Mouse (Mus musculus): ENCODE results near the gene Ppp2r2c.

The Ppp2r2c gene

GRCm38 (mm10) chr5:36875956-36876355 lies 7.6 kb downstream of the Ppp2r2c start:
- no peak for DNase-seq

DNA sequence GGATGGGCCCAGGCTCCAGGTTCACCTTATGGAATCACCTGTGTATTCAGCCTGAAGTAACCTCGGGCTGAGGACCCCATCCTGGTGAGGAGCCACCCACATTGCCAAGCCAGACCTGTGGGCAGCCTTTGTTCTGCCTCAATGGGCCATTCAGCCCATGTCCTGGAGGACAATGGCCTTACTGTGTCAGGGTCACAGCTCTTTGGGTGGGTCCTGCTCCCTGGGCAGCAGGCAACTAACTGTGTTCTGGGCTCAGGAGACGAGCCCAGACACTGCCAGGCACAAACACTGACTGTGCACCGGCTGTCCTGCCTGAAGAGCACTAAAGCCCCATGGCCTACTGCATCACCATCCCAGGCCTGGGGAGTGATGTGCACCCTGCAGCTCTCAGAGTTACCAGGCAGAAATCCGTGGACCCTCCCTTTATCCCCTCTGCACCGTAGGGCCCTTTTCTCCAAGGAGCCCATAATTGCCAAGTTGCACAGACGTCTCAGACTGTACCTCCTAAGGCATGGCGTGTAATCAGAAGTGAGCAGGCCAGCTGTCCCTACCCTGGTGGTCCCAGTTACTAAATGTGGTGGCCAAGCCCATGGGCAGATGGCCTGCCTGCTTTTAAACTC lies 8.6 kb downstream of the Ppp2r2c start:
- no peak for DNase-seq

DNA sequence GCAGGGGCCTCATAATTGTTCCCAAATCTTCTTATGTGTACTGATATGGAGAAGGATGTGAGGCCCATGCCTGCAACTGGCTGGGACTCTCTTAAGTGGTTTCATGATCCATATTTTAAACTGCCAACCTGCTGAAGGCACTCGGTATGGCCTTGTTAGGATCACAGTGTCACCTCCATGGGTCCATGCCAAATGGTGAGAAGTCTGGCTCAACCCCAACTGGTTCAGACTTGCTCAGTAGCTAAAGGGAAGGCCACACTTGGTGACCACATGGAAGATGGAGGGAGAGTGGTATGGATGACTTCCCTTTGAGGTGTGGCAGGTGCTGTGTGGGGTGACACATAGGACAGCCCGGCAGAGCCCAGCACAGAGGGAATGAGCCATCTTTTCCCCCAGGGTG lies 9.3 kb downstream of the Ppp2r2c start:
- DNase-seq, result no peak

GRCm38 (mm10) chr5:36878801-36879200 lies 10.5 kb downstream of the Ppp2r2c start:
- no peak for DNase-seq

- DNase-seq, result no peak
Measured at GRCm38 (mm10) chr5:36880622-36881021, 12.3 kb downstream of the Ppp2r2c start.

DNA sequence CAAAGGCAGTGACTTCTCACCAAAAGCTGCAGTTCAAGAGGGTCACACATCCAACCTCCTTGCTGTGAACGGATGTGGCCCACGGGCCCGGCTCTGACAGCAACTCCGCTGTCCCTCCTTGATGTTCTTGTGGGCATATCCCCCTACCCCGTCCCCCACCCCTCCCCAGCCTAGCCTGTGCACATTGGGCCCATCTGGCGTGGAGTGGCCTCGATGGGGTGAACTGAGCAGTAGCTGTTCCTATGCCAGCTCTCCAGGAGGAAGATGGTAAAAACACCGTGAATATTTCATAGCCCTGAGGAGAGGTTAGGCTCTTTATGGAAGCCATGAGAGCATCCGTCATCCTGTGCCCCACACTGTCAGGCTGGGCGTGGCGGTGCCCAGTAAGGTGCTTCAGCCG lies 15.2 kb downstream of the Ppp2r2c start:
- no peak for DNase-seq

- no peak for DNase-seq
Measured at GRCm38 (mm10) chr5:36885067-36885466, 16.8 kb downstream of the Ppp2r2c start.

GRCm38 (mm10) chr5:36885595-36885994 lies 17.3 kb downstream of the Ppp2r2c start:
- no peak for DNase-seq

DNA sequence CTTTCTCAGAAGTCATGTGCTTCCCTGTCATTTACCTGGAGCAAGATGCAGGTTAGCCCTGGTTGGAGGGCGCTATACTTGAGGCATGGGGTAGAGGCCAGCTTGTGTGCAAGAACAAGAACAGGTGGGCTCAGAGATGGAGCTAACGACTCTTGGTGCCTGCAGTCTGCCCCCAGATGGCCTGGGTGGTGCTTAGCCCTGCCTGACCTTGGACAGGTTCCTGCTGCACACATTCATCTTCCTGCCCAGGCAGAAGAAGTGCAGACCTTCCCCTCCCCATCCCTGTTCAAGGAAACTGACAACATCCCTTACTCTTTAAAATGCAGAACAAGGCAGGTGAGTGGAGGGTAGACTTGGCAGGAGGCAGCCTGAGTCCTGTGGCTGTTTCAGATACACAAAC lies 18.0 kb downstream of the Ppp2r2c start:
- no peak for DNase-seq

- DNase-seq, result no peak
Measured at GRCm38 (mm10) chr5:36886852-36887283, 18.6 kb downstream of the Ppp2r2c start.

- DNase-seq, result no peak
Measured at GRCm38 (mm10) chr5:36887299-36887988, 19.1 kb downstream of the Ppp2r2c start.

DNA sequence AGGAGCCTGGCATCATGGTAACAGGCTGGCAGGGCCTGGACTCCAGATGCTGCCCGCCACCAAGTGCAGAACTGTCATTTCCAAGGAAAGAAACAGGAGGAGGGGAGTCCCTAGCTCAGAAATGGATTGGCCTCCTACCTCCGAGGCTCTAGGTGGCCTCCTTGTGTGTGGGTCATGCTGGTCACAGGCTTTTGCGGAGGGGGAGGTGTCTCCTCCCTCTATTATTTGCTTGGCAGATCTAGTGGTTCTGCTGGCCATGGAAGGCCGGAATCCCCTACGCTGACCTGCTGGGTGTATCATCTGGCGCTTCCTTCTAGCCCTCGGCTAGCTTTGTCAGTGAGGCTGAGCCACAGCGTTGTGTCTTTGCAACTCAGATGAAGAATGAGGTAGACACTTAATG lies 20.2 kb downstream of the Ppp2r2c start:
- DNase-seq, result no peak

DNA sequence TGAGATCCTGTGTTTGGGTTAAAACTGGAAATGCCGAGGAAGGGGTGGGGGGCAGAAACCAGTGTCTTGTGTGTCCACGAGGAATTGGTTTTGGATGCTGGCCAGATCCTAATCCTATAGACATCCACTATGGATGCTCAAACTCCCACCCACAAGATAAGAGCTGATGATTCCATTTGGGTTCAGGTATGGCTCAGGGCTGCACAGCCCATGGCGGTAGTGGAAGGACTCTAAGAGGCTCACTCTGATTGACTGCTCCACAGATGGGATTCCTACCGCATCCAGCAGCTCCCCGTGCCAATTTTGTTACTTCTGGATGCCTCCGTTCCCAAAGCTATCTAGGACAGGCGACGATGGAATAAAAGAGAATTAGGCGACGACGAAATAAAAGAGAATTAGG lies 20.6 kb downstream of the Ppp2r2c start:
- no peak for DNase-seq

DNA sequence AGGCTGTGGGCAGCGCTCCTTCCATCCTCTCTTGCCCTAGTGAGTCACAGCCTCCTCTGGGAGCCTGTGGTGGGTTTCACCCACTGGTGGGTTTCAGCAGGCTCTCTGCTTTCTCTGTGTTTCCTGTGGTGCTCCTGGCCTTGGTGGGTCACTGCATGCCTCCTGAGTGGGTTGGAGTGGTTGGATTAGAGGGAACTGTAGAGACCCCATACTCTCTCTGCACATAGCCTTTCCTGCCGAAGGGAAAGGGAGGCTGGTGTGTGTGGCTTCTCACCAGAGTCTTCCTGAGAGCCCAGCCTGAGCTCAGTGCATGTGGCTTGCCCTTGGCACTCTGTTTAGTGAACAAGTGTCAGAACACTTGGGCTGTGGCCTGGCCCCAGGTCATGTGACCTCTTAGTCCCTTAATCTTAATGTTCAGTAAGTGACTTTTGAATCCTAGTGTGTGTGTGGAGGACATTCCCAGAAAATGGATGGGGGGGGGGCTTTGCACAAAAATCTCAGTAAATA lies 21.1 kb downstream of the Ppp2r2c start:
- no peak for DNase-seq

DNA sequence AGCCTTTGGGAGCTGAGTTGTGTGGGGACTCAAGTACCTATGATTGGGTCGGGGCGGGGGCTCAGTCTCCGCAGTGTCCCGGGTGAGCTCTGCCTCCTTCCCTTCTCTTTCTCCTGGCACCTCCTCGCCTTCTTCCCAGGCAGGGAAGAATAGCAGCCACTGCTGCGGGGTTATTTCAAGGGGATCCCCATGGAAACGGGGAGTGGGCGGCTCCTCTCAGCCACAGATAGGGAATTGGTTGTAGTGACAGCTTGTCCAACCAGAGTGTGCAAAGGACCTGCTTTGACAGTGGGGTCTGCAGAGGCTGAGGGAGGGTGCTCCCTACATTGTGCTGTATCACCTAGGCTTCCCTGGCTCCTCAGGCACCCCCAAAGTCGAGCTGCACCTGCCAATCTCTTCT lies 22.5 kb downstream of the Ppp2r2c start:
- no peak for DNase-seq

DNA sequence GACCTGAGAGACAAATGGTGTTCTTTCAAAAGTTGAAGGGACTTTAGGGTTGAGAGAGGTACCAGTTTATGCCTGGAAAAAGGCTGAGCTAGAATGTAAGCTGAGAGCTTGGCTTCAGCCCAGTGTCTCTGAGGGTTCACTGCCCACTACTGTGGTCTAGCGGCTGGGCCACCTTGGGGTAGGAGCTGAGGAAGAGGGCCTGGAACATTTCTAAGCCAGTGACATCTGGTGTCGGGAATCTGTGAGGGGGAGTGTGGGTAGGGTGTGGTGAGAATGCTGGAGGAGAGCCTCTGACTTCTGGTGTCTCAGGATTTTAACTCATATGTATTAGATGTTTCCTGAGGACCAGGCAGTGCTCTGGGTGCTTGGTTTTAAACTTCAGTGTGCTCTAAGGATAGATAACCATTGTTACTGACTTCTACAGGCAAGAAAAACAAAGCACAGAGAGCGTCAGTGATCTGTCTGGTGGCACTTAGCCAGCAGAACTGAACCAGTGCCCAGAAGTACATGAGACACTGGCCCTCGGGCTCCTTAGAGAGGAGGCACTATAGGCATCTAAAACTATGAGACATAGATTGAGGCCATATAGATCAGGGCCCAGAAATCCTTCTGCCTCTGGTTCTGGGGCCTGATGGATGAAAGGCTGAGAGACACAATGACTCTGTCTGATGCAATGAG lies 23.6 kb downstream of the Ppp2r2c start:
- DNase-seq, result no peak

- DNase-seq, result no peak
Measured at GRCm38 (mm10) chr5:36893263-36893662, 24.9 kb downstream of the Ppp2r2c start.

- DNase-seq, result no peak
Measured at GRCm38 (mm10) chr5:36894070-36894469, 25.8 kb downstream of the Ppp2r2c start.

GRCm38 (mm10) chr5:36894604-36895368 lies 26.5 kb downstream of the Ppp2r2c start:
- DNase-seq, result no peak

- DNase-seq, result no peak
Measured at GRCm38 (mm10) chr5:36895621-36896573, 27.6 kb downstream of the Ppp2r2c start.

- DNase-seq, result no peak
Measured at GRCm38 (mm10) chr5:36897999-36898398, 29.7 kb downstream of the Ppp2r2c start.
